Mouse (Mus musculus) embryonic facial prominence, embryonic 14.5 days (tissue): ENCODE measurements around the gene Snd1. TPM values are rescaled to one million over a fixed set of nuclear protein-coding genes. Genes with fewer than 3 reads are reported as not detected.

Experiments used
- ATAC-seq: fragments of 200-750 bp; cut with Nextera tagmentation; 2 replicates; pipeline ENCODE4 v1.8.0; 2017; ENCODE audit warnings: low read depth, moderate number of reproducible peaks, moderate TSS enrichment
- DNase-seq: peaks from one replicate; pipeline ENCODE4 v3.0.0-alpha.2; 2015; ENCODE audit warnings: low spot score
- H3K27ac ChIP-seq: fragments of 300-500 bp; sonication (generic); replicated peaks from 2 replicates; pipeline ENCODE4 v1.5.1; 2014; ENCODE audit warnings: low read depth, mild to moderate bottlenecking, low read length, moderate library complexity
- H3K27me3 ChIP-seq: fragments of 300-500 bp; sonication (generic); replicated peaks from 2 replicates; pipeline ENCODE4 v1.6.1; 2014; ENCODE audit warnings: low read length; ENCODE audit not compliant: control insufficient read depth, insufficient read depth
- H3K36me3 ChIP-seq: fragments of 300-500 bp; sonication (generic); 2 replicates; pipeline ENCODE4 v1.6.1; 2014; ENCODE audit warnings: low read length, mixed read lengths; ENCODE audit not compliant: control insufficient read depth, insufficient read depth
- H3K4me1 ChIP-seq: fragments of 300-500 bp; sonication (generic); 2 replicates; pipeline ENCODE4 v1.6.1; 2014; ENCODE audit warnings: antibody characterized with exemption, low read length; ENCODE audit not compliant: control insufficient read depth, insufficient read depth
- H3K4me2 ChIP-seq: fragments of 300-500 bp; sonication (generic); 2 replicates; pipeline ENCODE4 v1.6.1; 2014; ENCODE audit warnings: low read depth, mild to moderate bottlenecking, low read length, moderate library complexity, mixed read lengths
- H3K4me3 ChIP-seq: fragments of 300-500 bp; sonication (generic); 2 replicates; pipeline ENCODE4 v1.5.1; 2014; ENCODE audit warnings: low read depth, mild to moderate bottlenecking, low read length
- H3K9ac ChIP-seq: fragments of 300-500 bp; sonication (generic); 2 replicates; pipeline ENCODE4 v1.6.1; 2014; ENCODE audit warnings: low read depth, mild to moderate bottlenecking, low read length, moderate library complexity, mixed read lengths
- H3K9me3 ChIP-seq: fragments of 300-500 bp; sonication (generic); 2 replicates; pipeline ENCODE4 v1.6.1; 2016; ENCODE audit warnings: low read length; ENCODE audit not compliant: control insufficient read depth
- WGBS: fragments of 180-500 bp; shearing (Covaris S2); extraction: QIAGEN DNeasy Blood & Tissue Kit; methylation state at CpG from one replicate; pipeline ENCODE4 v1.1.7; 2014; 5-methylcytosine and 5-hydroxymethylcytosine counted together
- polyA plus RNA-seq: library from polyadenylated mRNA; unstranded; fragments of >200 nt; fragmentation: Nextera tagmentation; extraction: Ambion mirVana; gene quantifications from 2 replicates; pipeline ENCODE4 v1.2.1, GENCODE M21; 2014

The Snd1 gene
- polyA plus RNA-seq, 1 experiment from 2014 or later, result 111 TPM

DNA sequence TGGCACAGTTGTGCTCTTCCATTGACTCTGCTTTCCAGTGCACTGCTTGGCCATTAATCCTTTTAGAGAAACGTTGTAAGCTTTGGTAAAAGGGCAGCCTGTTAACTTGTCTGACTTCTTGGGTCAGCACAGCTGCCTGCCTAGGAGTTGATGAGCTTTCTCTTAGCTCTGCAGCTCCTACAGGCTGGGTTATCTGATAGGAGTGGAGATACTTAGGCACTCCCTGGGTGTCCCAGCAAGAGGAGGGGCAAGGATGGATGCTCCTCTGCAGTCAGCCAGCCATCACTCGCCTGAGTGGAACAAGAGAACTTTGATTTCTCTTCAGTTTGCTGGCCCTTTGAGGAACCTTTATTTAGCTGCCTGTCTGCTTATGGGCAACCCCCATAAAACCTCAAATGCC lies 235.1 kb downstream of the Snd1 start:
- ATAC-seq (no peak), DNase-seq (no peak)
- Histone ChIP-seq H3K4me1 (peaks cover 21% of the 10 kb centered on the region), H3K4me3 (no peak overlapping the region), H3K9me3 (no peaks in the 10 kb centered on the region), H3K9ac (no peak overlapping the region), H3K27me3 (no peaks in the 10 kb centered on the region), H3K4me2 (no peak overlapping the region), H3K36me3 (peaks cover 30% of the 10 kb centered on the region), H3K27ac (no peak overlapping the region)
- 38% methylated on average over 2 of the region's 2 CpGs for WGBS

DNA sequence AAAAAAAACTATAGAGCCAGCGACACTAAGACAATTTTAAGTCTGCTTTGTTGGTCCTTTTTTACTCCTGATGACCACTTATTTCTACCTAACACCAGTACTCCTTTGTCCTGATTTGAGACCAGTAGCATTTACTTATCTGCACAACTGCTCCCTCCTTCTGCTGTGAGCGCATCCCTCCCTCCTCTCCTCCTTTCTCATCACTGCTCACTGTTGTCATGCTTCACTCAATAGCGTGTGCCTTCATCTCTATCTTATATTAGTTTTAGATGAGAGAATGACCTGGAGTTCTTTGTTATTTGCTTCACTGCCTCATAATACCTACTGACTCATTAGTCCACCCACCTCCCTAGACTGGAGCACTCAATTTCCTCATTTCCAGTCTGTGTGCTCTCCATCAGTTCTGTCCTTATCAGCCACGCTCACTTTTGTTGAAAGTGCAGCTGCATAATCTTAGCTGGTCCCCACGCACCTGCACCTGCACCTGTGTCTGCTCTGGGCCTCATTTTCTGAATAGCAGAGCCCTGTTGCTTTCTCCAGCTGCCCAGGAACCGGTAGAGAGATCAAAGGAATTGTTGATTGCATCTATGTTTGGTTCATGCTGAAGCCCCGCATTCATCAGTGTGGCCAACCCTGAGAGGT lies 242.4 kb downstream of the Snd1 start:
- H3K4me2 ChIP-seq, result no peak overlapping the region
- 63% methylated on average over 7 of the region's 7 CpGs for WGBS
- H3K4me3 ChIP-seq, result no peak overlapping the region
- no peak for DNase-seq
- no peak overlapping the region for H3K9ac ChIP-seq
- 0 out of 2 replicates have a peak, but pooled peaks cover 6% of the 10 kb centered on the region for H3K36me3 ChIP-seq
- peaks cover 4% of the 10 kb centered on the region; the same call in 1 of the 2 replicates for H3K4me1 ChIP-seq
- no peaks in the 10 kb centered on the region for H3K9me3 ChIP-seq
- no peak overlapping the region for H3K27ac ChIP-seq
- no peak for ATAC-seq
- no peaks in the 10 kb centered on the region for H3K27me3 ChIP-seq

DNA sequence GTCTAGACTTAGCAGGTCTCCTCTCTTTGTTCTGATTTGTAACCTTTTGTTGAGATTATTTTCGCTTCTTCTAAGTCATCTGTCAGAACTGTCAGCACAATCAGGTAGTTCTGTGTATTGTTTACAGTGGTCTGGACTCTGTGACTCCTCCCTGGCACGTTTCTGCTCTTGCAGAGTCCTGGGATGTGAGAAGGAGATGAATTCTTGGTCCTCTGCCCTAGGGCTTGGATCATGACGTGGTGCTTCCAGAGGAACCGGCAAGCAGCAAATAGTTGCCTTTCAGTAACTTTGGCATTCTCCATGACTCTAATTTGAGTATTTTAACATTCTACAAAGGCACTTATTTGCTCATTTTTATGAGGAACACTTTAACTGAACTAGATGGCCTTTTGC lies 242.9 kb downstream of the Snd1 start:
- ATAC-seq (no peak), DNase-seq (no peak)
- no peaks in the 10 kb centered on the region for H3K27me3 ChIP-seq
- 0 out of 2 replicates have a peak, but pooled peaks cover 4% of the 10 kb centered on the region for H3K36me3 ChIP-seq
- peaks cover 4% of the 10 kb centered on the region for H3K4me1 ChIP-seq
- H3K27ac ChIP-seq, result no peak overlapping the region
- no peak overlapping the region for H3K9ac ChIP-seq
- 48% methylated on average over 4 of the region's 4 CpGs for WGBS
- no peaks in the 10 kb centered on the region for H3K9me3 ChIP-seq
- no peak overlapping the region for H3K4me3 ChIP-seq
- H3K4me2 ChIP-seq, result no peak overlapping the region

DNA sequence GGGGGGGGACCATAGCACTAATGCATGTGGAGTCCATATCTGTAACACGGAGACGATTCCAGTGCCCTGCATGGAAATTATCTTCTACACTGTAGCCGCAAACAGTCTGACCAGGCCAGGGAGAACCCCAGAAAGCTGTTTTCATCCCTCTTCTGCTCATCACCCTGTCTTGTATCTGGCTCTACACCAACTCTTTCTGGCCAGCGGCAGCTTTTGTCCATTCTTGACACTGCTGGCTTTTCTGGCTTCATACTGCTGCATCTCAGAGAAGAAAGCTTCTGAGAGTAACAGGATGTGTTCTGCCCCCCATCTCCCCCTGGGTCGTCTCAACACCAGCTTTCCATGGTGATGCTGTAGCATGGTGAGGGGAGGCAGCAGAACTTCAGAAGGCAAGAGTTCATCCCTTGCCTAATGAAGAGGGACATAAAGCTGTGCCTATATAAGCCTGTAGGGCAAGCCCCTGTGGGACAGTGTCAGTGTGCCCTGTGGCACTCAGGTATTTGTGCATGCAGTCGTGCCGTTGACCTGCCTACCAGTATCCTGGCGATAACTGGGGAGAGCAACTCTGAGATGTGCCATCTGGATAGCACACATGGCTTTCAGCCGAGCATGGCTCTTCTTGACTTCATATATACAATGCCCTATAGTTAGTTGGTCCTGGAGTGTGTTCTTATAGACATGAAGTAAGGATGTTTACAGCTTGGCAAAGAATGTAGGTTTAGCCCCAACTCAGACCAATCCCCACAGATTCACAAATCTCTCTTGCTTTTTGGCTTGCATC lies 245.6 kb downstream of the Snd1 start:
- Histone ChIP-seq H3K36me3 (peaks cover under 1% of the 10 kb centered on the region; the same call in 1 of the 2 replicates), H3K4me1 (peaks cover 4% of the 10 kb centered on the region), H3K4me3 (no peak overlapping the region), H3K4me2 (no peak overlapping the region), H3K27me3 (no peaks in the 10 kb centered on the region), H3K9ac (no peak overlapping the region), H3K27ac (no peak overlapping the region), H3K9me3 (no peaks in the 10 kb centered on the region)
- no peak for DNase-seq
- WGBS, result 89% methylated on average over 9 of the region's 9 CpGs
- ATAC-seq, result no peak

DNA sequence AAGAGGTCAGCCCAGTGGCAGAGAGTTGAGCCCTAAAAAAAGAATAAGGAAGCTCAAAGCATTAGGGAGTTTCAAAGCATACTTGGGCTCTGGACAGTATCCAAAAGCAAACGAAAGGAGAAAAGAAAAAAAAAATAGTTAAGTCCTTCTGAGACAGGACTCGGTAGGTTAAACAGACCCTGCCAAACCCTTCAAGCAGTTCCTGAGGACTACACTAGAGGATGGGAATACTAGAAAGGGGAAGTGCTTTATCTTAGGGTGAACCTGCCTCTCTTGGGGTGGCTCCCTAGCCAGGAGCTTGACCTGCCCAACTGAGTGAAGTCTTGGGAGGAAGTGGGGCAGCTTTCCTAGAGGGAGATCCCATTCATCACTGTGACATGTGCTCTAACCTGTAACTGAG lies 248.1 kb downstream of the Snd1 start:
- 35% methylated on average over 2 of the region's 2 CpGs for WGBS
- H3K36me3 ChIP-seq, result peaks cover 9% of the 10 kb centered on the region; the same call in 1 of the 2 replicates
- peaks cover 4% of the 10 kb centered on the region; the same call in 1 of the 2 replicates for H3K4me1 ChIP-seq
- H3K4me3 ChIP-seq, result no peak overlapping the region
- no peak overlapping the region for H3K4me2 ChIP-seq
- no peak overlapping the region for H3K9ac ChIP-seq
- DNase-seq, result no peak
- H3K9me3 ChIP-seq, result no peaks in the 10 kb centered on the region
- H3K27me3 ChIP-seq, result no peaks in the 10 kb centered on the region
- no peak overlapping the region for H3K27ac ChIP-seq
- ATAC-seq, result no peak

DNA sequence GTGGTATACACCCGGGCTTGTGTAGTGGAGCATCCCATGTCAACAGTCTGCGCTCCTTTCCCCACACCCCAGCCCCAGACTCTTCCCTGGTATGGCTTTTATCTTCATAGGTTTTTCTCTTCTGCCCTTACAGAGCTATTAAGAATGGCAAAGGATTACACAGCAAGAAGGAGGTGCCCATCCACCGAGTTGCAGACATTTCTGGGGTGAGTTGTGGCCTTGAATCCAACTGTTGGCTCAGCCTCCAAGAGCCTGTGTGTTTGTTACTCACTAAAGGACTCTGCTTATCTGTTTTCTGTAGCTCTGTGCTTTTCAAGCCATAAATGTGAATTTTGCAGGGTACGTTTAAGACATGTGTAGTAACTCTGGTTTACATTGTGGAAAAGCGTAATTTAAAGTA lies 249.8 kb downstream of the Snd1 start:
- WGBS, result 87% methylated on average over 5 of the region's 5 CpGs
- Histone ChIP-seq H3K36me3 (peaks cover 9% of the 10 kb centered on the region; the same call in 1 of the 2 replicates), H3K4me2 (no peak overlapping the region), H3K4me3 (no peak overlapping the region), H3K27ac (no peak overlapping the region), H3K9ac (no peak overlapping the region), H3K27me3 (no peaks in the 10 kb centered on the region), H3K9me3 (no peaks in the 10 kb centered on the region), H3K4me1 (peaks cover 12% of the 10 kb centered on the region)
- DNase-seq (no peak), ATAC-seq (no peak)

DNA sequence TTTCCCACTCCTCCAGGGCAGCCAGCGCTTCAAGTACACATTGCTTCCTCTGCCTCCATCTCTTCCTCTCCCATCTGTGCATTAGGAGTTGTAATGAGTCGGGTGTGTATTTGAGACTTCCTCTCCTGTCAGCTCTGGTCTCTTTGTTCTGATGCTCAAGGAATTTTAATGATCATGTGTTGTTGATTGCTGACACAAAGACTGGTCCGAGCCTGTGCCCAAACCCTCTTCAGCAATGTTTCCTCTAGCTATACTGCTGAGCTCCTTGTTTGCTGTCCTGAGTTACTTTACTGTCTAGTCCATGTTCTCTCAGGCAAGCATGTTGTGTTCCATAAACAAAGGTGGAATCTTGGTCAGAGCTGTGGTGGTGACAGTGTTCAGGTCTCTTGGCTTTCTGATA lies 254.3 kb downstream of the Snd1 start:
- DNase-seq (no peak), ATAC-seq (peak; percentile 18; the same call in 1 of the 2 replicates)
- H3K27ac ChIP-seq, result no peak overlapping the region
- no peak overlapping the region for H3K4me3 ChIP-seq
- H3K27me3 ChIP-seq, result no peaks in the 10 kb centered on the region
- H3K36me3 ChIP-seq, result peaks cover 9% of the 10 kb centered on the region; the same call in 1 of the 2 replicates
- peaks cover 14% of the 10 kb centered on the region for H3K4me1 ChIP-seq
- 24% methylated on average over 3 of the region's 3 CpGs for WGBS
- no peaks in the 10 kb centered on the region for H3K9me3 ChIP-seq
- H3K4me2 ChIP-seq, result no peak overlapping the region
- no peak overlapping the region for H3K9ac ChIP-seq

DNA sequence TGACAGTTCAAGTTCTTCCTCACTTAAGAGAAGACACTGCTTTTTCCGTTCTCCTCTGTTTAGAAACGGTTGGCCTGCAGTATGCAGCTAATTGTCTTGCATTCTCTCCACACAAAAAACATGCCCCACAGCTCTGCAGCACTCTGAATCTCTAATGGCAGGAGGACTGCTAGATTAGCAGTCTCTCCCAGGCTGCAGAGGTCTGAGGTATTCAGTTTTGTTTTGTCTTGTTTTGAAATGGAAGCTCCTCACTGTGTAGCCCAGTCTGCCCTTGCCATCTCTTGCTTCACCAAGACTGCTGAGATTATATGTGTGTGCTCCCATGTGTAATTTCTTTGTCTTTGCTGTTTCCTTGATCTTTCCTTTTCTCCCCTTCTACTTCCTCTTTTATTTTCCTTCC lies 254.7 kb downstream of the Snd1 start:
- Histone ChIP-seq H3K36me3 (peaks cover 9% of the 10 kb centered on the region; the same call in 1 of the 2 replicates), H3K9ac (no peak overlapping the region), H3K4me2 (no peak overlapping the region), H3K4me1 (peaks cover 14% of the 10 kb centered on the region), H3K4me3 (no peak overlapping the region), H3K9me3 (no peaks in the 10 kb centered on the region), H3K27me3 (no peaks in the 10 kb centered on the region), H3K27ac (no peak overlapping the region)
- DNase-seq (no peak), ATAC-seq (no peak)
- 34% methylated on average over 2 of the region's 2 CpGs for WGBS
